Mouse (Mus musculus): ENCODE measurements around the gene Vmn1r125.
"Not testable (repeated sequence)": the region's sequence is repeated elsewhere in the genome, so short reads cannot be mapped to it uniquely, and the experiment has no call there.

Gene Vmn1r125

DNA sequence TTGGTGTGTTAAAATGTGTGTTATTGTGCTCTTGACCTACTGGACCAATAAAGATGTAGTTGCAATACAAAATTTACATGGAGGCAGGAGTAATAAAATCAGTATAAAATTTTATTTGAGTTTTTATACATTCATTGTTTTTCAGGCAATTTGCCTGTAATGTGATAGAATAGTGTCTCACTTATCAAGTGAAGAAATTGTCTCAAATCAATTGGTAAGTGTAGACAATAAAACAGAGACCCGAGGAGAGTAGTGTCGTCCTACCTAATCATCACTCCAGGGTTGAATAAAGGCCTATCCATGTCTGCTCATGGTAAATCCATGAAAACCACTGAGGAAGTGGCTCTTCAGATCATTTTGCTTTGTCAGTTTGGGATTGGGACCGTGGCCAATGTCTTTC, at the start of gene Vmn1r125:
Gene Vmn1r125, plus strand, starts transcription at position 301 of the 400 bp plus-strand sequence.
- not testable (repeated sequence) for DNase-seq (ENCODE audit: low read depth, low spot score)

DNA sequence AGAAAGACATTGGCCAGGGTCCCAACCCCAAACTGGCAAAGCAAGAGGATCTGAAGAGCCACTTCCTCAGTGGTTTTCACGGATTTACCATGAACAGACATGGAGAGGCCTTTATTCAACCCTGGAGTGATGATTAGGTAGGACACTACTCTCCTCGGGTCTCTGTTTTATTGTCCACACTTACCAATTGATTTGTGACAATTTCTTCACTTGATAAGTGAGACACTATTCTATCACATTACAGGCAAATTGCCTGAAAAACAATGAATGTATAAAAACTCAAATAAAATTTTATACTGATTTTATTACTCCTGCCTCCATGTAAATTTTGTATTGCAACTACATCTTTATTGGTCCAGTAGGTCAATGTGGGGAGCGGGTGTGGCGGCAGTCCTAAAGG, 11.5 kb upstream of the Vmn1r125 start, which contains the start of gene Vmn1r124:
Gene Vmn1r124, minus strand, starts transcription at position 101 of the 400 bp plus-strand sequence.
- DNase-seq (ENCODE audit: low read depth, low spot score) = not testable (repeated sequence)

DNA sequence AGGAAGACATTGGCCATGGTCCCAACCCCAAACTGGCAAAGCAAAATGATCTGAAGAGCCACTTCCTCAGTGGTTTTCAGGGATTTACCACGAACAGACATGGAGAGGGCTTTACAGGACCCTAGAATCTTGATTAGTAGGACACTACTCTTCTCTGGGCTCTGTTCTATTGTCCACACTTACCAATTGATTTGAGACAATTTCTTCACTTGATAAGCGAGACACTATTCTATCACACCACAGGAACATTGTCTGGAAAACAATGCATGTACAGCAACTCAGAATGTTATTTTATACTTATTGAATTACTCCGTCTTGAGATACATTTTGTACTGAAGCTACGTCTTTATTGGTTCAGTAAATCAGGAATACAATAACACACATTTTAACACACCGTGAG, 29.4 kb downstream of the Vmn1r125 start, which contains the start of gene Vmn1r126:
Gene Vmn1r126, minus strand, starts transcription at position 101 of the 400 bp plus-strand sequence.
- DNase-seq (ENCODE audit: low read depth, low spot score) = not testable (repeated sequence)

DNA sequence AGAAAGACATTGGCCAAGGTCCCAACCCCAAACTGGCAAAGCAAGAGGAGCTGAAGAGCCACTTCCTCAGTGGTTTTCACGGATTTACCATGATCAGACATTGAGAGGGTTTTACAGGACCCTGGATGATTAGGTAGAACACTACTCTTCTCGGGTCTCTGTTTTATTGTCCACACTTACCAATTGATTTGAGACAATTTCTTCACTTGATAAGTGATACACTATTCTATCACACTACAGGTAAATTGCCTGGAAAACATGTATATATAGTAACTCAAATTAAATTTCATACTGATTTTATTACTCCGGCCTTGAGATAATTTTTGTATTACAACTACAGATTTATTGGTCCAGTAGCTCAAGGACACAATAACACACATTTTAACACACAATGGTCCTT, 47.8 kb downstream of the Vmn1r125 start, which contains the start of gene Vmn1r127:
Gene Vmn1r127, minus strand, starts transcription at position 101 of the 400 bp plus-strand sequence.
- not testable (repeated sequence) for DNase-seq (ENCODE audit: low read depth, low spot score)
